Mouse (Mus musculus): ENCODE measurements around the gene Zyg11a. TPM values are rescaled to one million over a fixed set of nuclear protein-coding genes. Genes with fewer than 3 reads are reported as not detected.

The Zyg11a gene
- polyA plus RNA-seq, 1 experiment from 2014 or later = not detected

Other genes starting within 250 kb of the Zyg11a start
- not detected in 2 replicates for gene Slc1a7, start 249.7 kb downstream of the Zyg11a start, polyA plus RNA-seq (2014; fragmentation: Nextera tagmentation; extraction: Ambion mirVana)
- 0.33 and 0.39 TPM in 2 replicates for gene Podn, start 121.6 kb downstream of the Zyg11a start, polyA plus RNA-seq (2014; fragmentation: Nextera tagmentation; extraction: Ambion mirVana)
- 200 and 225 TPM in 2 replicates for gene Scp2, start 73.0 kb downstream of the Zyg11a start, polyA plus RNA-seq (2014; fragmentation: Nextera tagmentation; extraction: Ambion mirVana)
- gene Echdc2, start 52.6 kb downstream of the Zyg11a start, polyA plus RNA-seq (2014; fragmentation: Nextera tagmentation; extraction: Ambion mirVana) = 17.2 and 17.9 TPM in 2 replicates
- 24.3 and 28.8 TPM in 2 replicates for gene Zyg11b, start 83.0 kb upstream of the Zyg11a start, polyA plus RNA-seq (2014; fragmentation: Nextera tagmentation; extraction: Ambion mirVana)
- 54.5 and 56.8 TPM in 2 replicates for gene Coa7, start 110.1 kb upstream of the Zyg11a start, polyA plus RNA-seq (2014; fragmentation: Nextera tagmentation; extraction: Ambion mirVana)
- 1.7 and 3.0 TPM in 2 replicates for gene Shisal2a, start 165.3 kb upstream of the Zyg11a start, polyA plus RNA-seq (2014; fragmentation: Nextera tagmentation; extraction: Ambion mirVana)
- 38.7 and 39.3 TPM in 2 replicates for gene Gpx7, start 188.9 kb upstream of the Zyg11a start, polyA plus RNA-seq (2014; fragmentation: Nextera tagmentation; extraction: Ambion mirVana)
- gene Tut4, start 241.4 kb upstream of the Zyg11a start, polyA plus RNA-seq (2014; fragmentation: Nextera tagmentation; extraction: Ambion mirVana) = 75.2 and 92.0 TPM in 2 replicates